Mouse (Mus musculus) kidney, embryonic 14.5 days (tissue): ENCODE data around the gene Spem1. TPM values are rescaled to one million over a fixed set of nuclear protein-coding genes. Genes with fewer than 3 reads are reported as not detected.

Experiments used
- ATAC-seq: fragments of 200-750 bp; cut with Nextera tagmentation; 2 replicates; pipeline ENCODE4 v1.8.0; 2017; ENCODE audit warnings: moderate number of reproducible peaks, mild to moderate bottlenecking, moderate TSS enrichment, moderate library complexity; ENCODE audit not compliant: low FRiP score, low TSS enrichment
- H3K27ac ChIP-seq: fragments of 300-500 bp; sonication (generic); 2 replicates; pipeline ENCODE4 v1.5.1; 2014; ENCODE audit warnings: low read depth, mild to moderate bottlenecking, low read length, moderate library complexity, mixed read lengths
- H3K27me3 ChIP-seq: fragments of 300-500 bp; sonication (generic); 2 replicates; pipeline ENCODE4 v1.6.1; 2014; ENCODE audit warnings: mild to moderate bottlenecking, low read length; ENCODE audit not compliant: control insufficient read depth, insufficient read depth
- H3K36me3 ChIP-seq: fragments of 300-500 bp; sonication (generic); 2 replicates; pipeline ENCODE4 v1.6.1; 2014; ENCODE audit warnings: low read length, mixed read lengths; ENCODE audit not compliant: control insufficient read depth, insufficient read depth
- H3K4me1 ChIP-seq: fragments of 300-500 bp; sonication (generic); 2 replicates; pipeline ENCODE4 v1.6.1; 2014; ENCODE audit warnings: low read length, mixed read lengths; ENCODE audit not compliant: control insufficient read depth, insufficient read depth
- H3K4me2 ChIP-seq: fragments of 300-500 bp; sonication (generic); replicated peaks from 2 replicates; pipeline ENCODE4 v1.6.1; 2014; ENCODE audit warnings: low read depth, mild to moderate bottlenecking, low read length
- H3K4me3 ChIP-seq: fragments of 300-500 bp; sonication (generic); 2 replicates; pipeline ENCODE4 v1.5.1; 2014; ENCODE audit warnings: mild to moderate bottlenecking, low read length
- H3K9ac ChIP-seq: fragments of 300-500 bp; sonication (generic); 2 replicates; pipeline ENCODE4 v1.6.1; 2014; ENCODE audit warnings: low read depth, mild to moderate bottlenecking, low read length, moderate library complexity
- H3K9me3 ChIP-seq: fragments of 300-500 bp; sonication (generic); 2 replicates; pipeline ENCODE4 v1.6.1; 2016; ENCODE audit warnings: low read length; ENCODE audit not compliant: control insufficient read depth
- WGBS: fragments of 180-500 bp; shearing (Covaris S2); extraction: QIAGEN DNeasy Blood & Tissue Kit; methylation state at CpG from one replicate; pipeline ENCODE4 v1.1.7; 2014; 5-methylcytosine and 5-hydroxymethylcytosine counted together
- polyA plus RNA-seq: library from polyadenylated mRNA; unstranded; fragments of >200 nt; fragmentation: Nextera tagmentation; extraction: Ambion mirVana; gene quantifications from 2 replicates; pipeline ENCODE4 v1.2.1, GENCODE M21; 2014

Gene Spem1
- polyA plus RNA-seq, 1 experiment from 2014 or later, result 0.27 TPM

DNA sequence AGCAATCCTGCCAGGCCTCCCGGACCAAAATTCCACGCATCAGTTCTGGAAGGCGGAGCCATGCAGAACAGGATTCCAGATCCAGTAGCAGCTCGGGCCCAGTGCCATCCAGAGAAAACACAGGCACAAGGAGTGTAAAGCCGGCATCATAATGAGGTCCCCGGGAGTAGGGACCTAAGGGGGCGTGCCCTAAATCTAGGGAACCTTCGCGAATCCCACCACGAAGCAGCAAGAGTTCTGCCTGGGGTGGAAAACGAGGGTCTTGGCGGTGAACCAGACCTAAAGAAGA lies 17.4 kb downstream of the Spem1 start:
- Histone ChIP-seq H3K4me2 (peak overlapping the region; percentile 94), H3K36me3 (no peaks in the 10 kb centered on the region), H3K9me3 (0 out of 2 replicates have a peak, but pooled peaks cover 3% of the 10 kb centered on the region), H3K27me3 (peaks cover 34% of the 10 kb centered on the region), H3K27ac (no peak overlapping the region), H3K9ac (peak overlapping the region; percentile 43; the same call in 1 of the 2 replicates), H3K4me1 (peaks cover 39% of the 10 kb centered on the region), H3K4me3 (peak overlapping the region; percentile 48)
- 7% methylated on average over 12 of the region's 12 CpGs for WGBS
- no peak for ATAC-seq

DNA sequence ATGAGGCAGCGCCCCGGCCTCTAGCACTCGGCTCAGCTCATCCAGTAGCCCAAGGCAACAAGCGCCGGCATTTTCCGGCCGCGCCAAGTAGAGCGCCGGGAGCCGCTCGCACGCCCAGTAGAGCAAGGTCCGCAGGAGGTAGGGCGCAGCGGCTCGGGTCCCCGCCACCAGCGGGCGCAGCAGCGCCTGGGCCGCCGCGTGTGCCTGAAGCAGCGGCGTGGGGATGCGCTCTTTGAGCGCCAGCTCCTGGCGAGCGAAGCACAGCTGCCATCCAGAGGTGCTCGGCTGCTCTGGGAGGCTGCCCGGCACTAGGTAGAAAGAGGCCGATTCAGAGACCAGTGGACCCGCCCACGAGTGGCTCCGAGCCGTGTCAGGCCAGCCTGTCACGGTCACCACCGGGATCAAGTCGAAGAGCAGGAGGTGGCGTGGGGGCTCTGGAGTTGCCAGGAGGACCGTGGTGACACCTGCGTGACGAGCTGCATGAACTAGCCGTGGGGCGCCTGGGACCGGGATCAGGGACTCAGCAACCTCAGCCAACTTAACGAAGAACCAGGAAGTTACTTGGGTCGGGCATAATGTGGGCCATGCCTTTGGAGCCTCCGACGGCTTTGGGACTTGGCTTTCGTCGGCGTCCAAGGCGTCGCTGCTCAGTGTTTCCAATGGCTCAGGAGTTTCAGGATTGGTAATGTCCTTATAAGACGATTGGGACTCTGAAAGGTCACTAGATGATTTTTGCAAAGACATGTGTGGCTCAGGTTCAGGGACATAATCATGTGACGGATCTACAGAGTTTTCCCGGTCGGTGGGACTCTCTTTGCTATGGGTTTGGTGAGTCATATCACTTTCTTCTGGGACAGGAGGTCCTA lies 18.0 kb downstream of the Spem1 start:
- peak; percentile 48 for ATAC-seq
- Histone ChIP-seq H3K4me2 (peak overlapping the region; percentile 94), H3K4me1 (peaks cover 45% of the 10 kb centered on the region), H3K9ac (peak overlapping the region; percentile 43), H3K27ac (no peak overlapping the region; the same call in 1 of the 2 replicates), H3K36me3 (no peaks in the 10 kb centered on the region), H3K4me3 (peak overlapping the region; percentile 48), H3K9me3 (0 out of 2 replicates have a peak, but pooled peaks cover 3% of the 10 kb centered on the region), H3K27me3 (peaks cover 34% of the 10 kb centered on the region)
- WGBS, result 1% methylated on average over 60 of the region's 60 CpGs

- no peak overlapping the region; the same call in 1 of the 2 replicates for H3K27ac ChIP-seq
- no peak for ATAC-seq
- H3K9me3 ChIP-seq, result 0 out of 2 replicates have a peak, but pooled peaks cover 3% of the 10 kb centered on the region
- H3K4me1 ChIP-seq, result peaks cover 46% of the 10 kb centered on the region
- peak overlapping the region; percentile 42 for H3K9ac ChIP-seq
- peak overlapping the region; percentile 48 for H3K4me3 ChIP-seq
- peaks cover 34% of the 10 kb centered on the region for H3K27me3 ChIP-seq
- H3K36me3 ChIP-seq, result no peaks in the 10 kb centered on the region
- WGBS, result 3% methylated on average over 12 of the region's 12 CpGs
- H3K4me2 ChIP-seq, result peak overlapping the region; percentile 94
These were observed 18.7 kb downstream of the Spem1 start for GRCm38 (mm10) chr11:69803328-69803727.

DNA sequence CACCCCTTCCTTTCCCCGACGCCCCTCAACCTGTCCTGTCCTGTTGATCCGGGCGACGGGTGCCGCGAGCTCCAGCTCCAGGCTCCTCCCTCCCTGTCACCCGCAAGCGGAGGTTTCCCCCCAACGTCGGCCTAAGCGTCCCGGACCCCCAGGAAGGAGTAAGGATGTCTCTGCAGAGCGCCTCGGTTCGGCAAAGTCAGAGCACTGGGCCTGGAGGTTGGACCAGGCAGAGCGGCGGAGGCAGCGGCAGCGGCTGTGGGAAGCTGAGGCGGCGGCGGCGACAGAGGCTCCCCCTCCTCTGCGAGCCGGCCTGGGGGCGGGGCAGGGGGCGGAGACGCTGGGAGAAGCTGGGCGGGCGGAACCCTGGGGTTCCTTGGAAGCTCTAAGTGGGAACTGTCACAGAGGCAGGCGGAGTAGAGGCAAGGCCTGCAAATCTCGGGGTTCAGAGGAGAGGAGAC lies 19.3 kb downstream of the Spem1 start:
- peaks cover 46% of the 10 kb centered on the region for H3K4me1 ChIP-seq
- ATAC-seq, result peak; percentile 8; the same call in 1 of the 2 replicates
- under 1% methylated on average over 28 of the region's 33 CpGs for WGBS
- H3K27ac ChIP-seq, result no peak overlapping the region
- H3K4me3 ChIP-seq, result peak overlapping the region; percentile 48
- H3K9me3 ChIP-seq, result 0 out of 2 replicates have a peak, but pooled peaks cover 3% of the 10 kb centered on the region
- peak overlapping the region; percentile 59 for H3K9ac ChIP-seq
- H3K4me2 ChIP-seq, result peak overlapping the region; percentile 94
- no peaks in the 10 kb centered on the region for H3K36me3 ChIP-seq
- H3K27me3 ChIP-seq, result peaks cover 34% of the 10 kb centered on the region

DNA sequence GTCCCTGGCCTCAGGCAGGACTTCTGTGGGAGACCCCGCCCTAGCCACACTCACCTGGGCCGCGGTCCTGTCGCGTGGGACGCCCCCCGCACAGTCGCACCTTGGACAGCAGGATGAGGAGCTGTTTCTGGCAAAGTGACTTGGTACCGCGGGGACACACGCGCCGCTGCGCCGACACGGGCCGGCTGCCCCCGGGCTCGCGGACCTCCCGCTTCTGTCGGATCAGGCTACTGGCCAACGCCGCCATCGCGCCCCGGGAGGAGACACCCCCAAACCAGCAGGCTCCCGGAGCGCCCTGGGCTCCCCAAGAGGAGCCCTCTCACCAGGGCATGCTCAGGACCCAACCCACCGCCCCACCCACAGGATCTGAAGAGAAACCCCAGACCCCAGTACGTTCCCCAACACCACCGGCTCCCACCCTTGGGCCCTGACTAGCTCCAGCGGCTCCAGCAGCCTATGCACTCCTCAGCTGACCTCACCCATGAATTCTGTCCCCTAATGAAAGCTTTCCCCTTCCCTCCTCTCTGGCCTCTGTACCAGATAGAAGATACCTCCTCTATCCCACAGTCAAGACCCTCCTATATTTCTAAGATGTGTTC lies 20.5 kb downstream of the Spem1 start, which contains the start of gene Fgf11:
Gene Fgf11, minus strand, starts transcription at position 479 of the 599 bp plus-strand sequence.
- H3K4me1 ChIP-seq, result peaks cover 46% of the 10 kb centered on the region
- H3K9ac ChIP-seq, result peak within 1 kb of the TSS; percentile 76
- H3K9me3 ChIP-seq, result 0 out of 2 replicates have a peak, but pooled peaks cover 1% of the 10 kb centered on the region
- peak within 1 kb of the TSS; percentile 70 for H3K27ac ChIP-seq
- H3K36me3 ChIP-seq, result no peaks in the 10 kb centered on the region
- WGBS, result under 1% methylated on average over 30 of the region's 33 CpGs
- no peak for ATAC-seq
- H3K27me3 ChIP-seq, result peaks cover 40% of the 10 kb centered on the region
- H3K4me2 ChIP-seq, result peak within 1 kb of the TSS; percentile 94
- H3K4me3 ChIP-seq, result peak within 1 kb of the TSS; percentile 48

GRCm38 (mm10) chr11:69800392-69801197 lies 21.4 kb downstream of the Spem1 start:
- H3K4me2 ChIP-seq, result peak overlapping the region; percentile 94
- H3K4me1 ChIP-seq, result peaks cover 46% of the 10 kb centered on the region
- H3K4me3 ChIP-seq, result peak overlapping the region; percentile 48
- no peaks in the 10 kb centered on the region for H3K9me3 ChIP-seq
- under 1% methylated on average over 36 of the region's 36 CpGs for WGBS
- H3K27me3 ChIP-seq, result peaks cover 41% of the 10 kb centered on the region
- H3K36me3 ChIP-seq, result no peaks in the 10 kb centered on the region
- peak overlapping the region; percentile 70 for H3K27ac ChIP-seq
- H3K9ac ChIP-seq, result peak overlapping the region; percentile 76
- peak; percentile 58 for ATAC-seq

DNA sequence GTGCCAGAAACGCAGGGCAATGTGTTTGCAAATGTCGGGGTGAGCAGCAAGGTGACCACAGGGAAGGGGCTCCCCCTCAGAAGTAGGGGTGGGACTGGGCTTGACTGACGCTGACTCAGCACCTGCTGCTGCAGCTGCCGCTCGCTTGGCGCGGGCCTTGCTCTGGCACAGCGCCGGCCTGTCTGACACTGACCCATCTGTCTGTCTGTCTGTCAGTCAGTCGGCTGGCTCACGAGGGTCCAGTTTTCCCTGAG lies 21.9 kb downstream of the Spem1 start:
- peak overlapping the region; percentile 94 for H3K4me2 ChIP-seq
- H3K4me1 ChIP-seq, result peaks cover 46% of the 10 kb centered on the region
- peak overlapping the region; percentile 70; the same call in 1 of the 2 replicates for H3K27ac ChIP-seq
- H3K27me3 ChIP-seq, result peaks cover 37% of the 10 kb centered on the region
- no peaks in the 10 kb centered on the region for H3K9me3 ChIP-seq
- WGBS, result under 1% methylated on average over 11 of the region's 11 CpGs
- H3K36me3 ChIP-seq, result no peaks in the 10 kb centered on the region
- peak overlapping the region; percentile 48 for H3K4me3 ChIP-seq
- 0 out of 2 replicates have a peak overlapping the region, but pooled peaks have one; percentile 76 for H3K9ac ChIP-seq
- peak; percentile 0; the same call in 1 of the 2 replicates for ATAC-seq

- H3K27ac ChIP-seq, result no peak overlapping the region
- H3K9me3 ChIP-seq, result no peaks in the 10 kb centered on the region
- H3K4me2 ChIP-seq, result peak overlapping the region; percentile 94
- no peak for ATAC-seq
- 0 out of 2 replicates have a peak overlapping the region, but pooled peaks have one; percentile 76 for H3K9ac ChIP-seq
- peaks cover 41% of the 10 kb centered on the region for H3K4me1 ChIP-seq
- WGBS, result 22% methylated on average over 11 of the region's 12 CpGs
- peaks cover 32% of the 10 kb centered on the region for H3K27me3 ChIP-seq
- no peaks in the 10 kb centered on the region for H3K36me3 ChIP-seq
- H3K4me3 ChIP-seq, result peak overlapping the region; percentile 48
These were observed 22.4 kb downstream of the Spem1 start for GRCm38 (mm10) chr11:69799394-69800137.
